Mouse (Mus musculus) thymus, adult 2 months (tissue): Measurements from ENCODE around the gene Smg5.
"Not testable (repeated sequence)": the region's sequence is repeated elsewhere in the genome, so short reads cannot be mapped to it uniquely, and the experiment has no call there.

Experiments
- CTCF ChIP-seq: fragments of 200-500 bp; IDR thresholded peaks from 2 replicates; pipeline ENCODE4 v1.5.1; 2012; ENCODE audit warnings: mild to moderate bottlenecking, control low read depth, low read length, moderate library complexity, borderline replicate concordance; ENCODE audit not compliant: control insufficient read depth, poor library complexity, insufficient read depth; ENCODE audit errors: extremely low read depth
- POLR2A ChIP-seq: fragments of 200-500 bp; IDR thresholded peaks from 2 replicates; pipeline ENCODE4 v1.6.1; 2012; ENCODE audit warnings: mild to moderate bottlenecking, low read length, control low read depth, moderate library complexity; ENCODE audit not compliant: control insufficient read depth, poor library complexity, insufficient read depth; ENCODE audit errors: extremely low read depth

GRCm38 (mm10) chr3:88295272-88295671, 40.8 kb upstream of the Smg5 start:
- not testable (repeated sequence) for TF ChIP-seq CTCF, POLR2A
